Mouse (Mus musculus): ENCODE results near the gene Hibadh. TPM values are rescaled to one million over a fixed set of nuclear protein-coding genes. Genes with fewer than 3 reads are reported as not detected.
"Not testable (repeated sequence)": the region's sequence is repeated elsewhere in the genome, so short reads cannot be mapped to it uniquely, and the experiment has no call there.

Hibadh gene
- polyA plus RNA-seq (2015; fragmentation: Nextera tagmentation; extraction: Ambion mirVana), result 72.3 and 76.6 TPM in 2 replicates

- peak within 1 kb of the TSS; percentile 84 for H3K4me2 ChIP-seq
- no peaks in the 10 kb centered on the region for H3K9me3 ChIP-seq (replicated peaks)
- peak within 1 kb of the TSS; percentile 80 for H3K4me3 ChIP-seq (replicated peaks)
- peak within 1 kb of the TSS; percentile 79 for H3K9ac ChIP-seq
- WGBS (ENCODE audit: insufficient replicate concordance), result under 1% methylated on average over 34 of the region's 34 CpGs
- no peaks in the 10 kb centered on the region for H3K27me3 ChIP-seq
- H3K27ac ChIP-seq (replicated peaks), result peak within 1 kb of the TSS; percentile 87
- ATAC-seq (ENCODE audit: insufficient read depth), result peak; percentile 99
- H3K36me3 ChIP-seq (replicated peaks), result no peaks in the 10 kb centered on the region
- H3K4me1 ChIP-seq (replicated peaks), result peaks cover 22% of the 10 kb centered on the region
These were observed at the start of gene Hibadh for GRCm38 (mm10) chr6:52640224-52640712. Hibadh (minus strand) TSS chr6:52640389.

- WGBS (ENCODE audit: insufficient replicate concordance), result 70% methylated on average over 5 of the region's 5 CpGs
- Histone ChIP-seq H3K4me2 (no peak overlapping the region), H3K27ac (replicated peaks) (no peak overlapping the region), H3K36me3 (replicated peaks) (no peaks in the 10 kb centered on the region), H3K4me1 (replicated peaks) (no peaks in the 10 kb centered on the region), H3K4me3 (replicated peaks) (no peak overlapping the region), H3K9ac (no peak overlapping the region), H3K27me3 (no peaks in the 10 kb centered on the region), H3K9me3 (replicated peaks) (no peaks in the 10 kb centered on the region)
- no peak for ATAC-seq (ENCODE audit: insufficient read depth)
These were observed 46.8 kb upstream of the Hibadh start for GRCm38 (mm10) chr6:52686901-52687500.

DNA sequence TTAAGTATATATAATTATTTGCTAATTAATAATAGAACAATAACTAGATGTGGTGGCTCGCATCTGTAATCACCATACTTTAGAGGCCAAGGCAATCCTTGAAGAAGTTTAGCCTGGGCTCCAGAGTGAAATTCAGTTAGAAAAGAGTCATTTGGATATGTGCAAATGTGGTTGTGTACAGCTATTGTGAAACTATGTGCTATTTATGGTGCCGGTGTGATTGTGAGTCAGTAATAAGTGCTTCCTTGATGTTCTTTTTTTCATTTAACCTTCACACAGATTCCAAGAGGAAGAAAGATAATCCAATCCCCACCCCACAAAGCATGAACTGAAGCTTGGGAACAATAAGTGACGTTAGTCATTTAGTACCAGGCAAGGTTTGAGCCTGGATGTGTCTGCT is 42.4 kb upstream of the Hibadh start:
- peaks cover 5% of the 10 kb centered on the region; the same call in 1 of the 2 replicates for H3K4me1 ChIP-seq (replicated peaks)
- no peak overlapping the region for H3K4me3 ChIP-seq (replicated peaks)
- 55% methylated on average over 3 of the region's 3 CpGs for WGBS (ENCODE audit: insufficient replicate concordance)
- no peak for ATAC-seq (ENCODE audit: insufficient read depth)
- H3K9me3 ChIP-seq (replicated peaks), result no peaks in the 10 kb centered on the region
- H3K27me3 ChIP-seq, result no peaks in the 10 kb centered on the region
- H3K4me2 ChIP-seq, result no peak overlapping the region
- H3K27ac ChIP-seq (replicated peaks), result no peak overlapping the region
- no peaks in the 10 kb centered on the region for H3K36me3 ChIP-seq (replicated peaks)
- no peak overlapping the region for H3K9ac ChIP-seq

DNA sequence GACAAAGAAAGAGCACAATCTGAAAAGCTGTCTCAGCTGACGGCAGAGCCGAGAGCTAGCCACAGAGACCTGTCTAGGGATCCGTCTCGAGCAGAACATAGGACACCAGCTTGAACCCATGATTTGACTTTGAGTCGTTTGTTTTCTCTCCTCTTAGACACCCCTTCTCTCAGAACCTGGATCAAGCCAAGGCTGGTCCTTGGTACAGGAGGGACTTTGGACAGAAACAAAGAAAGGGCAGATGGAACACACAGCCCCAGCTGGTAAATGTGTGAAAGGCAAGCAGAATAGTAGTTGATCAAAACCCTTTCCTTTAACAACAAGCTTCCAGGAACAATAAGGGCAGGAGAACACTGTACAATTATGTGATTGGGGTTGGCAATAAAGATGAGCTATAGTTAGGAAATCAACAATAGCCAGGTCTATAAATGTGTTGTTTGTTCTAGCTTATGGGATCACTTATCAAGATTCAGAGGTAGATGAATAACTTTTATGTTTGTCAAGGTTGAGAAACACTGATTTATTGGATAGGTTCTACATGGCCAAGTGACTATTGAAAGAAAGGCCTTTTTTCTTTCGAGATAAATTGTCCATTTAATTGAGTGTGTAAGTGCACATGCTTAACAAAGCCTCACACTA is 41.8 kb upstream of the Hibadh start:
- no peaks in the 10 kb centered on the region for H3K9me3 ChIP-seq (replicated peaks)
- H3K4me2 ChIP-seq, result no peak overlapping the region
- no peak overlapping the region for H3K9ac ChIP-seq
- ATAC-seq (ENCODE audit: insufficient read depth), result no peak
- WGBS (ENCODE audit: insufficient replicate concordance), result 63% methylated on average over 6 of the region's 6 CpGs
- H3K4me1 ChIP-seq (replicated peaks), result peaks cover 5% of the 10 kb centered on the region; the same call in 1 of the 2 replicates
- no peak overlapping the region for H3K27ac ChIP-seq (replicated peaks)
- no peaks in the 10 kb centered on the region for H3K36me3 ChIP-seq (replicated peaks)
- H3K27me3 ChIP-seq, result no peaks in the 10 kb centered on the region
- H3K4me3 ChIP-seq (replicated peaks), result no peak overlapping the region

- no peaks in the 10 kb centered on the region for H3K9me3 ChIP-seq (replicated peaks)
- H3K27me3 ChIP-seq, result no peaks in the 10 kb centered on the region
- ATAC-seq (ENCODE audit: insufficient read depth), result no peak
- no peak overlapping the region for H3K4me2 ChIP-seq
- H3K4me1 ChIP-seq (replicated peaks), result peaks cover 5% of the 10 kb centered on the region; the same call in 1 of the 2 replicates
- no peak overlapping the region for H3K27ac ChIP-seq (replicated peaks)
- no peak overlapping the region for H3K4me3 ChIP-seq (replicated peaks)
- H3K36me3 ChIP-seq (replicated peaks), result no peaks in the 10 kb centered on the region
- H3K9ac ChIP-seq, result no peak overlapping the region
- WGBS (ENCODE audit: insufficient replicate concordance), result 47% methylated on average over 8 of the region's 8 CpGs
These were observed 40.4 kb upstream of the Hibadh start for GRCm38 (mm10) chr6:52680458-52681032.

DNA sequence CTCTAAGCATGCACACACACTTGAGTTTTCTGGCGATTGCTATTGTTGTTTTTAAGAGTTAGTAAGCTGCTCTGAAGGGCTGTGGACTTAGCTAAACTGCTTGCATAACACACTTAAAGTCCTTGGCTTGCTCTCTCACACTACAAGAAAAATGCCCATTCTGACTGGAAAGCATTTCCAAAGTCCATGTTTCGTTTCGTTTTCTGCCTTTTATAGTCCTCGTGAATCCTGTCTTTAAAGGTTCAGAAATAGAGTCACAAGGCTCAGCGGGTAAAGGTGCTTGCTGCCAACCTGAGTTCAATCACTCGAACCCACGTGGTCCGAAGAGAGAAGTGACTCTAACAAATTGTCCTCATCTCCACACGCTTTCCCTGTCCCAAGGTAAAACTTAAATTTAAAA is 39.4 kb upstream of the Hibadh start:
- H3K4me1 ChIP-seq (replicated peaks), result peaks cover 5% of the 10 kb centered on the region; the same call in 1 of the 2 replicates
- H3K27me3 ChIP-seq, result no peaks in the 10 kb centered on the region
- no peaks in the 10 kb centered on the region for H3K9me3 ChIP-seq (replicated peaks)
- H3K4me2 ChIP-seq, result no peak overlapping the region
- no peak overlapping the region for H3K9ac ChIP-seq
- WGBS (ENCODE audit: insufficient replicate concordance), result 56% methylated on average over 9 of the region's 9 CpGs
- ATAC-seq (ENCODE audit: insufficient read depth), result no peak
- H3K4me3 ChIP-seq (replicated peaks), result no peak overlapping the region
- H3K36me3 ChIP-seq (replicated peaks), result no peaks in the 10 kb centered on the region
- no peak overlapping the region for H3K27ac ChIP-seq (replicated peaks)

- WGBS (ENCODE audit: insufficient replicate concordance), result 45% methylated on average over 4 of the region's 4 CpGs
- H3K27me3 ChIP-seq; ATAC-seq (ENCODE audit: insufficient read depth); H3K4me3 ChIP-seq (replicated peaks); H3K9ac ChIP-seq; H3K4me1 ChIP-seq (replicated peaks); H3K4me2 ChIP-seq; H3K36me3 ChIP-seq (replicated peaks); H3K9me3 ChIP-seq (replicated peaks); H3K27ac ChIP-seq (replicated peaks): not testable (repeated sequence)
These were observed 37.3 kb upstream of the Hibadh start for GRCm38 (mm10) chr6:52677534-52677933.

DNA sequence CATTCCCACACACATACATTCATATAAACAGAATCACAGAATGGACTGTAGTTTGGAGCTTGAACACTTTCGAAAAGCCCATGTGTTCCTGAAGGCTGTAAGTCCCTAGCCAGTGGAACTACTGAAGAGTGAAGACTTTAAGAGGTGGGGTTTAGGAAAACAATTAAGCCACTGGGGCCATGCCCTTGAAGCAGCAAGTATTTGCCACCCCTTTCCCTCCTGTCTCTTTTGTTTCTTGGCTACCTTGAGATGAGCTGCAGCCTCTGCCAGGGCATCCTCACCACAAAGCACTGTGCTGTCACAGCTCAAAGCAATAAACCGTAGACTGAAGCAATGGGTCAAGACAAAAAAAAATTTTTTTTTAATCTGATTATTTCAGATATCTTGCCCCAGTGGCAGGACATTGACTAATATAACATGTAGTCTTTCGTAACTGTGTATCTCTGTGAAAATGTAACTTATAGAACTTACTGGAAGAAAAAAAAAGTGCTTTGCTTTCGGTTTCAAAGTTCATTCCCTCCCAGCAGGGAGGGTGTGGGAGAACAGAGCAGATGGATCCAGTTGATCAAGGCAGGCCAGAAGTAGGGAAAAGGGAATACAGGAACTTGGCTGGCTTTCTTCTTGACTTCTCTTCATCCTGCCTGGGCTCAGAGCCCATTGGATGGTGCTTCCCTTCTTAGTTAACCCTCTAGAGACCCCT is 35.2 kb upstream of the Hibadh start:
- H3K9me3 ChIP-seq (replicated peaks), result no peaks in the 10 kb centered on the region
- no peak overlapping the region for H3K27ac ChIP-seq (replicated peaks)
- ATAC-seq (ENCODE audit: insufficient read depth), result no peak
- peaks cover under 1% of the 10 kb centered on the region; the same call in 1 of the 2 replicates for H3K4me1 ChIP-seq (replicated peaks)
- no peak overlapping the region for H3K4me2 ChIP-seq
- H3K9ac ChIP-seq, result no peak overlapping the region
- H3K4me3 ChIP-seq (replicated peaks), result no peak overlapping the region
- 52% methylated on average over 4 of the region's 4 CpGs for WGBS (ENCODE audit: insufficient replicate concordance)
- no peaks in the 10 kb centered on the region for H3K36me3 ChIP-seq (replicated peaks)
- H3K27me3 ChIP-seq, result no peaks in the 10 kb centered on the region

DNA sequence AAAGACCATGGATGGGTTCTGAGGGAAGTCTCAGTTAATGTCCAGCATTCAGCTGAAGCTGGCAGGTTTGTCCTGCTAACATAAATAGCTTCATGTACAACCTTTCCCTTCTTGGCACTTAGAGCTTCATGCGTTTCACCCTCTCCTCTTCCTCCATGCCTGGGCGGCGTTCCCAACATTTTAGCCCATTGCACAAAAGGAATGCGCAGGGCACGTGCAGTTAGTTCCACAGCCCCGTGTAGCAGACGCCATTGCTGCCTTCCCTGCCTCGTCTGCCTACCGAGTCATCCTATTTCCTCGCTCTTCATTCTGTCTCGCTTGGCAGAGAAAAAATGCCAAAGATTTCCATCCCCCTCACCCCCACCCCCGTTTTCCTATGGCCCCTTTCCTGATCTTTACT is 34.4 kb upstream of the Hibadh start:
- Histone ChIP-seq H3K36me3 (replicated peaks) (no peaks in the 10 kb centered on the region), H3K4me2 (no peak overlapping the region), H3K4me3 (replicated peaks) (no peak overlapping the region), H3K9me3 (replicated peaks) (no peaks in the 10 kb centered on the region), H3K9ac (no peak overlapping the region), H3K27me3 (no peaks in the 10 kb centered on the region), H3K4me1 (replicated peaks) (no peaks in the 10 kb centered on the region), H3K27ac (replicated peaks) (no peak overlapping the region)
- 67% methylated on average over 12 of the region's 12 CpGs for WGBS (ENCODE audit: insufficient replicate concordance)
- no peak for ATAC-seq (ENCODE audit: insufficient read depth)

GRCm38 (mm10) chr6:52673706-52674105 is 33.5 kb upstream of the Hibadh start:
- no peak overlapping the region for H3K4me3 ChIP-seq (replicated peaks)
- H3K9ac ChIP-seq, result no peak overlapping the region
- H3K4me2 ChIP-seq, result no peak overlapping the region
- no peaks in the 10 kb centered on the region for H3K4me1 ChIP-seq (replicated peaks)
- H3K27ac ChIP-seq (replicated peaks), result no peak overlapping the region
- no peaks in the 10 kb centered on the region for H3K27me3 ChIP-seq
- 69% methylated on average over 7 of the region's 7 CpGs for WGBS (ENCODE audit: insufficient replicate concordance)
- no peaks in the 10 kb centered on the region for H3K9me3 ChIP-seq (replicated peaks)
- H3K36me3 ChIP-seq (replicated peaks), result no peaks in the 10 kb centered on the region
- ATAC-seq (ENCODE audit: insufficient read depth), result no peak

DNA sequence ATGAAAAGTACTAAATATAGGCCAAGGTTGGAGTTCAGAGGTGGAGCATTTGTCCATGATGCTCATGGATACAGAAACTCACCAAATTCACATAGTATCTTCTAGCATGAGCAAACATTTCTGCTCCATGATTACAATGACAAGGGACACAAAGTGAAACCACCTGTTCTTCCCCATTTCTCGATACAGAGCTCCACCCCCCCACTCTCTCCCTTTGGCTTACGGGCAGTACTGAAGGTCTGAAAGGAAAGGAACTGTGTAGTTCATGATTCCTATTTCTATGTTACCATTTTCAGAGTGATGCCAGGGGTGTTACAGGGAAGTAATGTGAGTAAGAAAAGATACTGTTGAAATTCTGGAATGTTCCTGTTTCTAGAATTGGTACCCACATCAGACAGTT is 32.4 kb upstream of the Hibadh start:
- no peak overlapping the region for H3K4me2 ChIP-seq
- no peak for ATAC-seq (ENCODE audit: insufficient read depth)
- H3K27me3 ChIP-seq, result no peaks in the 10 kb centered on the region
- no peaks in the 10 kb centered on the region for H3K36me3 ChIP-seq (replicated peaks)
- WGBS (ENCODE audit: insufficient replicate concordance), result 26% methylated on average over 2 of the region's 2 CpGs
- H3K9me3 ChIP-seq (replicated peaks), result no peaks in the 10 kb centered on the region
- no peak overlapping the region for H3K27ac ChIP-seq (replicated peaks)
- H3K9ac ChIP-seq, result no peak overlapping the region
- no peaks in the 10 kb centered on the region for H3K4me1 ChIP-seq (replicated peaks)
- no peak overlapping the region for H3K4me3 ChIP-seq (replicated peaks)
